Mouse (Mus musculus): ENCODE data around the gene Ccdc6.

DNA sequence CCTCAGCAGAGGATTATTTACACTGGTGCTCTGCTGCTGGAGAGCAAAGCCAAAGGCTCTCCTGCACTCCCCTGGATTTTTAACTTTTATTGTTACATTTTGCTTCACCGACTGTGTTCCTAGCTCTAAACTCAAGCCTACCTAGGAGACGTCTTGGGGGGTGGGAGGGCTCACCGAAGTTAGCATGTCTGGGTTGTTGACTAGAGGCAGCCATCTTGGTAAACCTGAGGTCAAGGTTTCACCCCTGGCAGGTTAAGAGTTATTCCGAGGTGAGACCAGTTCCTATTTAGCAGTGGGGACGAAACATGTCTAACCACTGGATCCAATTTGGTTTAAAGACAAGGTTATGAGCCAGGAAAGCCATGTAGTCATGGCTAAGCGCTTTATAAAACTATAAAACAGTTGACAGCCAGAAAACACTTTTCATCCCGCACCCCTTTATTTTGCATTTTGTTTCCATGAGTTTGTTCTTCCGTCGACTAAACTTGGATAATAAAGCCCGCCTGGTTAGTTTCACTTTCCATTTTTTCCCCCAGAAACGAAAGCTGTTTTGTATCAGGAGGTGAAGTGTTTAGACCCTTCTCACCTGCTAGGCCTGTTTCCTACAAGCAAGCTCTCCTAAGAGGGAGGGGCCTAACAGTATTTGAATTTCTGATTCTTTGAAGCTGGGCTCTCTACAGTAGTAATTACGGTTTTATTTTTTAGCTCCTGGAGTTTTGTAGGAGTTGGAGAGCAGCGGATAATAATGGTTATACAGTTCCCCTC, 1.2 kb upstream of the Ccdc6 start:
- TF ChIP-seq CTCF (conservative IDR thresholded peaks at IDR 0.05; ENCODE audit: low read length) (no peak), NANOG (IDR thresholded peaks at IDR 0.05; ENCODE audit: borderline replicate concordance, low read length) (no peak), POU5F1 (IDR thresholded peaks at IDR 0.05; ENCODE audit: borderline replicate concordance, low read length) (no peak)

Measured in E14TG2a.4 (cell line).